Mouse (Mus musculus) brain, embryonic 14.5 days (tissue): ENCODE results near the gene Slc7a9.

Source experiments
- CTCF ChIP-seq: fragments of 200-500 bp; IDR thresholded peaks from 2 replicates; pipeline ENCODE4 v1.5.1; 2012; ENCODE audit warnings: inconsistent platforms, mild to moderate bottlenecking, moderate library complexity, borderline replicate concordance; ENCODE audit not compliant: insufficient read depth, insufficient read length; ENCODE audit errors: extremely low read depth
- POLR2A ChIP-seq: fragments of 200-500 bp; IDR thresholded peaks from 2 replicates; pipeline ENCODE4 v1.6.1; 2012; ENCODE audit warnings: mild to moderate bottlenecking, inconsistent platforms, borderline replicate concordance; ENCODE audit not compliant: poor library complexity, insufficient read depth, insufficient read length, severe bottlenecking; ENCODE audit errors: extremely low read depth

DNA sequence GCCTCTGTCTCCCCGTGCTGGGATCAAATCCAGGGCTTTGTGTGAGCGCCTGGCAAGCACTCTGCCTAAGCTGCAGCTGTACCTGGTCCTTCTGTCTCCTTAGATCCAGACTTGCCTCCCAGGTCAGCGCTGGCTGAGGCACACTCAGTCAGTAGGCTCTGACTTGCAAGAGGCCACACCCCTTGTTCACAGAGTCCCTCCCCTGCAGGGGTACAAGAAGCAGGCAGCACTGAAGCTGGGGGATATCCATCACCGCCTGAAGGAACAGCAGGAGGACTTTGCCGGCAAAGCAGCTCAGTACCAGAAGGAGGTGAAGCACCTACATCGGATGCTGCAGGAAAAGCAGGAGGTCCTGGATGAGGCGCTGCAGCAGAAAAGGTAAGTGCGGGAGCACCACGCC is 13.3 kb upstream of the Slc7a9 start:
- TF ChIP-seq POLR2A: no peak
- TF ChIP-seq CTCF: no peak
